Mouse (Mus musculus) thymus, adult 2 months (tissue): ENCODE data around the gene Mapk9. TPM values are rescaled to one million over a fixed set of nuclear protein-coding genes. Genes with fewer than 3 reads are reported as not detected.

Source experiments
- DNase-seq: peaks from one replicate; pipeline ENCODE4 v3.0.0; 2021
- H3K27ac ChIP-seq: fragments of 200-500 bp; 2 replicates; pipeline ENCODE4 v1.5.1; 2012; ENCODE audit warnings: low read length, control low read depth; ENCODE audit not compliant: control insufficient read depth, insufficient read depth
- H3K27me3 ChIP-seq: fragments of 200-500 bp; 2 replicates; pipeline ENCODE4 v1.6.1; 2012; ENCODE audit warnings: mild to moderate bottlenecking, low read length, moderate library complexity, mixed read lengths; ENCODE audit not compliant: control insufficient read depth, insufficient read depth
- H3K36me3 ChIP-seq: fragments of 200-500 bp; 2 replicates; pipeline ENCODE4 v1.6.1; 2012; ENCODE audit warnings: mild to moderate bottlenecking, low read length, moderate library complexity; ENCODE audit not compliant: control insufficient read depth, insufficient read depth
- H3K4me1 ChIP-seq: fragments of 200-500 bp; replicated peaks from 2 replicates; pipeline ENCODE4 v1.6.1; 2012; ENCODE audit warnings: low read length; ENCODE audit not compliant: control insufficient read depth, insufficient read depth
- H3K4me3 ChIP-seq: fragments of 200-500 bp; 2 replicates; pipeline ENCODE4 v1.5.1; 2012; ENCODE audit warnings: mild to moderate bottlenecking, low read length, control low read depth, moderate library complexity; ENCODE audit not compliant: control insufficient read depth, insufficient read depth
- CTCF ChIP-seq: fragments of 200-500 bp; IDR thresholded peaks from 2 replicates; pipeline ENCODE4 v1.5.1; 2012; ENCODE audit warnings: mild to moderate bottlenecking, control low read depth, low read length, moderate library complexity, borderline replicate concordance; ENCODE audit not compliant: control insufficient read depth, poor library complexity, insufficient read depth; ENCODE audit errors: extremely low read depth
- POLR2A ChIP-seq: fragments of 200-500 bp; IDR thresholded peaks from 2 replicates; pipeline ENCODE4 v1.6.1; 2012; ENCODE audit warnings: mild to moderate bottlenecking, low read length, control low read depth, moderate library complexity; ENCODE audit not compliant: control insufficient read depth, poor library complexity, insufficient read depth; ENCODE audit errors: extremely low read depth
- WGBS: fragments of 180-500 bp; shearing (Covaris S2); methylation state at CpG from one replicate; pipeline ENCODE4 v1.1.7; 2018; 5-methylcytosine and 5-hydroxymethylcytosine counted together
- polyA plus RNA-seq: library from polyadenylated mRNA; depleted of rRNA; stranded (reverse); fragments of >200 nt; gene quantifications from 2 replicates; pipeline ENCODE4 v1.2.3, GENCODE M21; 2012

Mapk9 gene
- polyA plus RNA-seq, 1 experiment, result 30.1 TPM

DNA sequence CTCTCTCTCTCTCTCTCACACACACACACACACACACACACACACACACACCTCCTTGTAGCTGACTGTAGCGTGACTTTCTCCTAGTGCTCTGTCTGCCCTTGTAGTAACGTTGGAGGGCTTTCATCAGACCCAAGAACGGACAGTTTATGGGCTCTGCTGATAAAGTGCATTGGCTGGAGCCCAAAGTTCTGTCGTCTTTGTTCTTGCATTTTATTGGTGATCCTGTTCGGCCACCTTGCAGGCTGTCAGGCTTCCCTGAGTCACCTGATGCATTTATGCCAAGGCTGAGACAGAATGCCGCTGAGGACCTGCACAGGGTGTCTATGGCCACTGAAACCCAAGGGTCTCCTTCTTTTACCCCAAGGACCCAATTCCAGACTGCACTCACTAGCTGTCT lies 53.5 kb downstream of the Mapk9 start:
- H3K4me1 ChIP-seq, result peaks cover 5% of the 10 kb centered on the region
- no peak for DNase-seq
- TF ChIP-seq CTCF (no peak), POLR2A (no peak)
- no peaks in the 10 kb centered on the region for H3K36me3 ChIP-seq
- H3K27ac ChIP-seq, result no peak overlapping the region
- peaks cover 4% of the 10 kb centered on the region; the same call in 1 of the 2 replicates for H3K27me3 ChIP-seq
- 59% methylated on average over 6 of the region's 6 CpGs for WGBS
- no peak overlapping the region for H3K4me3 ChIP-seq

- 37% methylated on average over 15 of the region's 15 CpGs for WGBS
- no peak for DNase-seq
- H3K27me3 ChIP-seq, result peaks cover 4% of the 10 kb centered on the region; the same call in 1 of the 2 replicates
- peaks cover 5% of the 10 kb centered on the region for H3K4me1 ChIP-seq
- H3K27ac ChIP-seq, result no peak overlapping the region
- TF ChIP-seq CTCF (no peak), POLR2A (no peak)
- H3K4me3 ChIP-seq, result no peak overlapping the region
- H3K36me3 ChIP-seq, result no peaks in the 10 kb centered on the region
These were observed 54.6 kb downstream of the Mapk9 start for GRCm38 (mm10) chr11:49900962-49901658.

DNA sequence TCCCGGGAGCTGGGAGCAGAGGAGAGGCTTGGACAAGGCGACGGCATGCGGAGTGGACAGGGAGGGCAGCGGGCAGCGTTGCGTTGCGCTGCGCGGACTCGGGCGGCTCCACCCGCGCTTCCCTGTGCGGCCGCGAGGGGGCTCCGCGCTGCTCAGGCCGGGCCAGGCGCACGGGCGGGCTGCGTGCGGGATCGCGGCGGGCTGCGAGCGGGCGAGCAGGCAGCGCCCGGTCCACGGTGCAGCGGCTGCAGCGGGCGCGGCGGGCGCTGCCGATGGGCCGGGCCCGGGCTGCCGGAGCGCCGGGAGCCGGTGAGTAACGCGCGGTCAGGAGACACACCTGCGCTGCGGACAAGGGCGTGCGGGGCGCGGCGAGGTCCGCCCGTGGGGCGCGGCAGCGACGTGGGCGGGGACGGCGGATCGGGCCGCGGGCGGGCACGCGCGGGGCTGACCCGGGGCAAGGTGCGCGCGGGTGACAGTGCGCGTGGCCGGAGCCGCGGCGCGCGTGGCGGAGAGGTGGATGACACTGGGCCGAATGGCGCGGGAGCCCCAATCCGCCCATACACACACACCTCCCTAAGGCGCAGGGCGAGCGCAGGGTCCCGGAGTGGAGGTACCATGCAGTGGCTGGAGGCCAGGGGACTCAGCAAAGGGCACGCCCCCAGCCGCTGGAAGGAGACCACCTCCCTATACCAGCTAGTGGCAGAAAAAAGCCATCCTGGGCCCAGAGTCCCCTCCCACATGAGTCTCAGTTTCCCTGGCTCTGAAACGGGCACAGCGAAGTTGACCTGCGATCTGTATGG lies 55.3 kb downstream of the Mapk9 start, which contains the start of gene Rasgef1c:
Rasgef1c (plus strand) TSS at position 177 of the 800 bp plus-strand sequence.
- 6% methylated on average over 98 of the region's 99 CpGs for WGBS
- no peak for TF ChIP-seq POLR2A
- TF ChIP-seq CTCF, result peak; percentile 85
- Histone ChIP-seq H3K36me3 (no peaks in the 10 kb centered on the region), H3K27ac (no peak within 1 kb of the TSS), H3K4me3 (no peak within 1 kb of the TSS), H3K27me3 (peaks cover 4% of the 10 kb centered on the region; the same call in 1 of the 2 replicates), H3K4me1 (peaks cover 5% of the 10 kb centered on the region)
- DNase-seq, result peak; percentile 63

- Histone ChIP-seq H3K27ac (no peak overlapping the region), H3K4me1 (peaks cover 5% of the 10 kb centered on the region), H3K27me3 (peaks cover 4% of the 10 kb centered on the region; the same call in 1 of the 2 replicates), H3K36me3 (no peaks in the 10 kb centered on the region), H3K4me3 (no peak overlapping the region)
- DNase-seq, result peak; percentile 68
- TF ChIP-seq CTCF (peak; percentile 65; the same call in 1 of the 2 replicates), POLR2A (no peak)
- 16% methylated on average over 7 of the region's 7 CpGs for WGBS
These were observed 56.8 kb downstream of the Mapk9 start for GRCm38 (mm10) chr11:49903333-49903732.

GRCm38 (mm10) chr11:49918521-49919180 lies 72.1 kb downstream of the Mapk9 start:
- H3K36me3 ChIP-seq, result no peaks in the 10 kb centered on the region
- 71% methylated on average over 15 of the region's 15 CpGs for WGBS
- no peak for DNase-seq
- H3K4me1 ChIP-seq, result no peaks in the 10 kb centered on the region
- H3K4me3 ChIP-seq, result no peak overlapping the region
- TF ChIP-seq CTCF (no peak), POLR2A (no peak)
- H3K27ac ChIP-seq, result no peak overlapping the region
- no peaks in the 10 kb centered on the region; the same call in 1 of the 2 replicates for H3K27me3 ChIP-seq

DNA sequence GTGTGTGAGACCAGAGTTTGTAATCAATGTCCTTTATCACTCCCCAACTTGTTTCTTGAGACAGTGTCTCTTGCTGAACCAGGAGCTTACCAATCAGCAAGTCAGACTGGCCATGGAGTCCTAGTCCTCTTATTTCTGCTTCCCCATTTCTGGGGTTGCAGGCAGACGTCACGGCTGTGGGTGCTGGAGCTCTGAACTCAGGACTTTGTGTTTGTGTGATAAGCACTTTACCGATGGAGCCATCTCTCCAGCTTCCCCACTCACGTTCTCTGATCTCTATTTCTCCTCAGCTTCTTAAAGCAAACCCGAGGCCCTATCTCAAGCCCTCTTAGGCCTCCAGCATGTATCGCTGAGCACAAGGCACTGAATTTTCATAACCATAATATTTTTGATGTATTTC lies 72.8 kb downstream of the Mapk9 start:
- Histone ChIP-seq H3K4me3 (no peak overlapping the region), H3K27me3 (no peaks in the 10 kb centered on the region; the same call in 1 of the 2 replicates), H3K4me1 (no peaks in the 10 kb centered on the region), H3K36me3 (no peaks in the 10 kb centered on the region), H3K27ac (no peak overlapping the region)
- 65% methylated on average over 6 of the region's 6 CpGs for WGBS
- no peak for TF ChIP-seq CTCF
- TF ChIP-seq POLR2A, result no peak
- DNase-seq, result no peak
